Mouse (Mus musculus): ENCODE data around the gene Pilra.
"Not testable (repeated sequence)": the region's sequence is repeated elsewhere in the genome, so short reads cannot be mapped to it uniquely, and the experiment has no call there.

The Pilra gene

DNA sequence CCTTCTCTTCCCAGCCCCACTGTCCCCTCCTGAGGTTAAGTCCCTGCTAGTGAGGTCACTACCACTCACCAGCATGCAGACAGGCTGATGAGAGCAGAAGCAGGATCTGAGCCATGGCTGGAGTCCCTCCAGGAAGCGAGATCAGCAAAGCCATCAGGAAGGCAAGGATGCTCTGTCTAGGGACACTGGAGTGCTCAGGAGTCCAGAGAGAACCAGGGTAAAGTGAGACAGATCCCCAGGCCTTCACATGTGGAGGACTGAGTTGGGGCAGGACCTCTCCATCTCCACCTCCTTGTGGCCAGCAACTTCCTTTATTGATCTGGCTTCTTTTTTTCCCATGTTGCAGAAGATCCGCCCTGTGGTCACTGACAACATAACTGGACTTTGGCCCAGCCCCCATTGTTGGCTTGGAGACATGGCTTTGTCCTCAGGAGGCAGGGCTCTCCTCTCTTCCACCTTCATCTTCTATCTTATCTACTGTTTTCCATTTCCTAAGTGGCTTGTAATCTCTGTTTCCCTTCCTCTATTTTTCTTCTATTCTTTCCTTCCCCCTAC, at the start of gene Pilra:
Gene Pilra, minus strand, starts transcription at position 316 of the 555 bp plus-strand sequence.
- not testable (repeated sequence) for DNase-seq

DNA sequence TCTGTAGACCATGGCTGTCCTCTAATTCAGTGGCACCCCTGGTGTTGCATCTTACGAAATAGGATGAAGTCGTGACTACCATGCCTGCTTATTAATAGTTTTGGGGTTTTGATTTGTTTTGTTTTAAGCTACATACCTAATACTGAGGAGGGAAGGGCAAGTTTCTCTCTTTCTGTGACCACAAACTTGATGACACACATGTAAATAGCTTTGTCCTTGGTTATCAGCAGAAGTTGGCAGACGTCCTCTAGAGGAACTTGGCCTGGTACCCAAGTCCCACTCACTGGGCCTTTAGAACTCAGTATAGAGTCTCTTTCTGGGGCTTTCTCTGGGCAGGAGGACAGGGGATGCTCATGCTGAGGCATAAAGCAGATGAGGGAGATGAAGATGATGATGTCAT, 47.3 kb upstream of the Pilra start:
- no peak for DNase-seq

DNA sequence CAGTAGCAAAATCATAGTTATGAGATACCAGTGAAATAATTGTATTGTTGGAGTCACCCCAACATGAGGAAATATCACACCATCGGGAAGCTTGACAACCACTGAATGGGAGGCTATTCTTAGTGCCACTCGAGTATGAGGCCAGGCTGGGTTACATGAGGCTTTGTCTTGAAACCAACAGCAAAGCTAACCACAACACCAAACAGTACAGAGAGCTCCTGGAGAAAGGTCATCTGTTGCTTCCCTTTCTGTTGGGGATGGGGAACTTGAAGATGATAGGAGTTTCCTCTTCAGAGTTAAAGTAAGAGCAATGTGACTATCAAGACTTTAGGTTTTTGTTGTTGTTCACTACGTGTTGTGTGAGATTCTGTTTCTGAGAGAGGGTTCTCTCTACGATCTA, 46.8 kb upstream of the Pilra start:
- no peak for DNase-seq

DNA sequence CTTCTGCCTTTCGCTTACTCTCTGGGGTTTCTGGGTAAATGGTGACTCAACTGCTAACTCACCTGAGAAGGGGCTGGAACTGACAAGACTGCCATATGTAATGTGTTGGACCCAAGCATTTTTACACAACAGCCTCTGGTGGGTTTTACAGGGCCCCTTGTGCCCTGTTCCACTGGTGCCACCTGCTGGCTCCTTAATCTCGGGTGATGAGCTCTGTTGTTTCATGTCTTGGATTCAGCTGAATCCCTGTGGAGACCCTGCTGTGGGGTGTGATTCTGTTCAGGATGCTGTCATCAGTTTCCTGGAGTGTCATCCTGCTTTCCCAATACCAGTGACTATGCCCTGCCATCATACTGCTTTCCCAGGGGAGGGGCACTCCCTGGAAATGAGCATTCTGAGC, 41.8 kb upstream of the Pilra start:
- no peak for DNase-seq

DNA sequence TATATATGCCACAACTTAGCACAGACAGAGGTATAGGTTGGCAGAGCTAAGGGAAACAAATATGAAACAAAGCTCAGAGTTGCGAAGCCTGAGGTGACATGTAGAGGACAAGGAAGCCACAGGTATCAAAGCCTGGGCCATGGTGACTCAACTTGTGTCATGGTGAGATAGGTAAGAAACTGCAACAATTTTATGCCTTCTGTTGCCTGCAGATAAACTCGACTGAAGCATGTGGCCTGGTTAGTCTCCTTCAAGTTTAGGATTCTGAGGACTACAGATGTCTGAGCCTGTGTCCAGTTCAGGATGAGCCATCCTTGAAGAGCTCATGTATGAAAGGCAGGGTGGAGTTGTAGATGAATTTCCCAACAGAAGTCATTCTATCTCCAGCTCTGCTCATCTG, 39.0 kb upstream of the Pilra start:
- no peak for DNase-seq

DNA sequence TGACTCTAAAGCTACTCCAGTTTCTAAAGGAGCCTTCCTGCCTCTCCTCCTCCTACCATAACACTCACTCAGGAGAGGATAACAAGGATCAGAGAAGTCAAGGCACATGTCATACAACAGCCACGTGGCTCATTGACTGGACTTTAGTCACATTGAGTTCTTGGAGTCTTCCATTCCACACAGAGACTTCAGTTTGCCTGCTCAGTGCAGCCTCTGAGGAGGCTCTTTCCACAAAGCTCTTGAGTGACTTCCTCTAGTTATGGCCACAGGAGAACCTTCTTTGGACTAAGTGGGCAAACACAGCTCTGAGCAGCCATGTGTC, 36.3 kb upstream of the Pilra start:
- not testable (repeated sequence) for DNase-seq

DNA sequence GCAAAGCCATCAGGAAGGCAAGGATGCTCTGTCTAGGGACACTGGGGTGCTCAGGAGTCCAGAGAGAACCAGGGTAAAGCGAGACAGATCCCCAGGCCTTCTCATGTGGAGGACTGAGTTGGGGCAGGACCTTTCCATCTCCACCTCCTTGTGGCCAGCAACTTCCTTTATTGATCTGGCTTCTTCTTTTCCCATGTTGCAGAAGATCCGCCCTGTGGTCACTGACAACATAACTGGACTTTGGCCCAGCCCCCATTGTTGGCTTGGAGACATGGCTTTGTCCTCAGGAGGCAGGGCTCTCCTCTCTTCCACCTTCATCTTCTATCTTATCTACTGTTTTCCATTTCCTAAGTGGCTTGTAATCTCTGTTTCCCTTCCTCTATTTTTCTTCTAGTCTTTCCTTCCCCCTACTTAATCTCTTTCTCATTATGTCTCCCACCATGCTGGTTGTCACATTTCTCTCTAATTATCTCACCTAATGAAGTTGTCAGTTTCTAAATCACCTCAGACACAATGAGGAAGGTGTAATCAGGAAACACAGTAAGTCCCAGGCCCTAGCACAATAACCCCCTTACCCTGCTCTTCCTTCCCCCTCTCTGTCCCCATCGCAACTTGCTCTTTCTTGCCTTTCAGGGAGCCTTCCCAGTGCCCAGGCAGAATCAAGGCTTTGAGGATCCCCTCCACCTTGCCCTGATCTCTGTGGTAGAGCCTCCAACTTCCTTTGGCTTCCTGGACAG, 35.7 kb upstream of the Pilra start, which contains the start of gene Pilrb2:
Gene Pilrb2, minus strand, starts transcription at position 172 of the 737 bp plus-strand sequence.
- DNase-seq, result not testable (repeated sequence)

DNA sequence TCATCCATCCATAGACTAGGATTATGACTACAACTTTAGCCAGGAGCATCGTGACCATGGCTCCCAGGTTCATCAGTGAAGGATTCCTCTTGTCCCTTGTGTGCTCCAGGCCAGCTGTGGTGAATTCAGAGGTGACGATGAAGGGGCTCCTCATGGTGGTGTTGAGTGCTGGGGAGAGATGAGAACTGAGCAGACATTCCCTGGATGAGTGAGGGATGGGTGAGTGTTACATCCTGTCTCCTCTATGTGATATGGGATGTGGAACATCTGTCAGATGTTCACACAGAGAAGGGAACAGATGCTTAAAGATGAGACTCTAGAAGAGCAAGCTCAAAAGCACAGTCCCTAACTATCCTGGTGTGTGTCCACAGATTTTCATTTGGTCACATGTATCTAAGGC, 32.5 kb upstream of the Pilra start:
- DNase-seq, result not testable (repeated sequence)

DNA sequence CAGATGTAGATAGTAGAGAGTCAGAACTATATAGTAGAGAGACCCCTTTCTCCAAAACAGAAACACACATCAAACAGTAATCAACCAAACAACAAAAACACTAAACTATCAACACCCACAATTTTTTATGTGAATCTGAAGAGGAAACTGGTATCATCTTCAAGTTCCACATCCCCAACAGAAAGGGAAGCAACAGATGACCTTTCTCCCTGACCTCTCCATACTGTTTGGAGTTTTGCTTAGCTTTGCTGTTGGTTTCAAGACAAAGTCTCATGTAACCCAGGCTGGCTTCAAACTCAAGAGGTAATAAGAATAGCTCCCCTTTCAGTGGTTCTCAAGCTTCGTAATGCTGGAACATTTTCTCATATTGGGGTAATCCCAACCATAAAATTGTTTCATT, 27.9 kb upstream of the Pilra start:
- DNase-seq, result not testable (repeated sequence)

DNA sequence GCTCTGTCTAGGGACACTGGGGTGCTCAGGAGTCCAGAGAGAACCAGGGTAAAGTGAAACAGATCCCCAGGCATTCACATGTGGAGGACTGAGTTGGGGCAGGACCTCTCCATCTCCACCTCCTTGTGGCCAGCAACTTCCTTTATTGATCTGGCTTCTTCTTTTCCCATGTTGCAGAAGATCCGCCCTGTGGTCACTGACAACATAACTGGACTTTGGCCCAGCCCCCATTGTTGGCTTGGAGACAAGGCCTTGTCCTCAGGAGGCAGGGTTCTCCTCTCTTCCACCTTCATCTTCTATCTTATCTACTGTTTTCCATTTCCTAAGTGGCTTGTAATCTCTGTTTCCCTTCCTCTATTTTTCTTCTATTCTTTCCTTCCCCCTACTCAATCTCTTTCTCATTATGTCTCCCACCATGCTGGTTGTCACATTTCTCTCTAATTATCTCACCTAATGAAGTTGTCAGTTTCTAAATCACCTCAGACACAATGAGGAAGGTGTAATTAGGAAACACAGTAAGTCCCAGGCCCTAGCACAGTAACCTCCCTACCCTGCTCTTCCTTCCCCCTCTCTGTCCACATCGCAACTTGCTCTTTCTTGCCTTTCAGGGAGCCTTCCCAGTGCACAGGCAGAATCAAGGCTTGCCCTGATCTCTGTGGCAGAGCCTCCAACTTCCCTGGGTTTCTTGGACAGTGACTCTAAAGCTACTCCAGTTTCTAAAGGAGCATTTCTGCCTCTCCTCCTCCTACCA, 22.1 kb upstream of the Pilra start, which contains the start of gene Pilrb1:
Gene Pilrb1, minus strand, starts transcription at position 147 of the 751 bp plus-strand sequence.
- DNase-seq, result not testable (repeated sequence)

DNA sequence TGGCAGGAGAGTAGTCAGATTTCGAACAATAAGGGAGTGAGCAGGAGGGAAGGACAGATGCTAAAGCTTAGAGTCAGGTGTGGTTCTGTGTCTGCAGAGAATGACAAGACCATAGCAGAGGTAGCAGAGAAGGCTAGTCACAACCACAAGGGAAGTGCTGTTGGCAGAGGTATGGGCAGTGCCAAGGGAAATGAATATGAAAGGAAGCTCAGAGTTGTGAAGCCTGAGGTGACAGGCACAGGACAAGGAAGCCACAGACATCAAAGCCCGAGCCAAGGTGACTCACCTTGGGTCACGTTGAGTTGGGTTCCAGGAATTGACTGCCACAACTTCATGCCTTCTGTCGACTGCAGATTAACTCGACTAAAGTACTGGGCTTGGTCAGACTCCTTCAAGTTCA, 20.8 kb upstream of the Pilra start:
- not testable (repeated sequence) for DNase-seq

DNA sequence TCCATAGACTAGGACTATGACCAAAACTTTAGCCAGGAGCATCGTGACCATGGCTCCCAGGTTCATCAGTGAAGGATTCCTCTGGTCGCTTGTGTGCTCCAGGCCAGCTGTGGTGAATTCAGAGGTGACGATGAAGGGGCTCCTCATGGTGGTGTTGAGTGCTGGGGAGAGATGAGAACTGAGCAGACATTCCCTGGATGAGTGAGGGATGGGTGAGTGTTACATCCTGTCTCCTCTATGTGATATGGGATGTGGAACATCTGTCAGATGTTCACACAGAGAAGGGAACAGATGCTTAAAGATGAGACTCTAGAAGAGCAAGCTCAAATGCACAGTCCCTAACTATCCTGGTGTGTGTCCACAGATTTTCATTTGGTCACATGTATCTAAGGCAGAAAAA, 18.8 kb upstream of the Pilra start:
- DNase-seq, result not testable (repeated sequence)

DNA sequence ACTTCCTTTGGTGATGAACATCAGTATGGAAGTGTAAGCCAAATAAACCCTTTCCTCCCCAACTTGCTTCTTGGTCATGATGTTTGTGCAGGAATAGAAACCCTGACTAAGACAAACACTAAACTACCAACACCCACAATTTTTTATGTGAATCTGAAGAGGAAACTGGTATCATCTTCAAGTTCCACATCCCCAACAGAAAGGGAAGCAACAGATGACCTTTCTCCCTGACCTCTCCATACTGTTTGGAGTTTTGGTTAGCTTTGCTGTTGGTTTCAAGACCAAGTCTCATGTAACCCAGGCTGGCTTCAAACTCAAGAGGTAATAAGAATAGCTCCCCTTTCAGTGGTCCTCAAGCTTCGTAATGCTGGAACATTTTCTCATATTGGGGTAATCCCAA, 14.2 kb upstream of the Pilra start:
- not testable (repeated sequence) for DNase-seq

DNA sequence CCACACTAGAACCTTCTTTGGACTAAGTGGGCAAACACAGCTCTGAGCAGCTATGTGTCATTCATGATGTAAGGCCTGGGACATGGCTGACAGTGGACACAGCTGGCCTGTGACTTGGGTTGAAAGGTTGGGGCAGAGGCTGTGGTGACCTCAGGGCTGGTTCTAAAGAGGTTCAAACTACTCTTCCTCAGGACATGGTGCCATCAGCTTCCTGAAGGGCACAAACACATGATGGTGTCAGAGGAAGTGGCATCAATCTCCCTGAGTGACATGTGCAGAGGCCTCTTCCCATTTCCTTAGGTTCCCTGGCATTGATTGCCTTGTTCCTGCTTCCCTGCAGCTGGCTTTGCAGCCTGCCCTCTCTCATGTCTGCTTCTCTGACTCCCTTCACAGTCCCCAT, 1.0 kb upstream of the Pilra start:
- DNase-seq, result not testable (repeated sequence)

DNA sequence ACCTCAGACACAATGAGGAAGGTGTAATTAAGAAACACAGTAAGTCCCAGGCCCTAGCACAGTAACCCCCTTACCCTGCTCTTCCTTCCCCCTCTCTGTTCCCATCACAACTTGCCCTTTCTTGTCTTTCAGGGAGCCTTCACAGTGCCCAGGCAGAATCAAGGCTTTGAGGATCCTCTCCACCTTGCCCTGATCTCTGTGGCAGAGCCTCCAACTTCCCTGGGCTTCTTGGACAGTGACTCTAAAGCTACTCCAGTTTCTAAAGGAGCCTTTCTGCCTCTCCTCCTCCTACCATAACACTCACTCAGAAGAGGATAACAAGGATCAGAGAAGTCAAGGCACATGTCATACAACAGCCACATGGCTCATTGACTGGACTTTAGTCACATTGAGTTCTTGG, 530 bp upstream of the Pilra start:
- no peak for DNase-seq

DNA sequence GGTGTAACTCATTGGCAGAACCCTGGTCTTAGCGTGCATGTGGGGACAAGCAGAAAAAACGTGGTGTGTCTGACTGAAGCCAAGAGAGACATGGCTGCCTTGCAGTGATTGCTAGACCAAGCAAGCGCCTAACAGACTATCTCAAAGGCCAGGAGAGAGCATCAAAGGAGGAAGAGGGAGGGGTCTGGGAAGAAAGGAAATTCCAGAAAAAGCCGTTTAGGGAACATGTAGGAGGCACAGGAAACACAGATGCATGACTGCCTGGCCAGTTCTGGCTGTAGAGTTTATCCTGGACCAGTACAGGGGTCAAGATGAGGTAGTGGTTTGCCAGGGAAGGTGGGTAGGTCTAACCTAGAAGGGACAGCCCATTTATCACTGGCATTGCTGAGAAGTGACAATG, 2.6 kb downstream of the Pilra start:
- no peak for DNase-seq

DNA sequence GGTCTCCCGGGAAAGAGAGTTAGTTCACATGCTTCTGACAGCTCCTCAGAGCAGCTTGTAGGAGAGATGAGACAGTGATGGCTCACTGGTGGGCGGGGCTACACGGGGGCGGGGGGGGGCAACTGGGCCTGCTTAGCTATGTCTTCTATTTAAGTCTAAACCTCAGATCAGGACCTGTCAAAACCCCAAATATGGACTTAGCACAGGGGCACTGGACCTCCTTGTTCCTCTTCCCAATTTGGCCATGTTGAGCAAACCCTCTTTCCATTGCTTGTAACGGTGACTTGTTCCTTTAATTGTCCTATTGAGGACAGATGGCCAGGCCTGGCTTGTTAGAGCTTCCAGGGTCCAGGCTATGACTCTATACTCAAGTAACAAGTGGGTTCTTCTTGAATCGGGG, 4.6 kb downstream of the Pilra start:
- no peak for DNase-seq

DNA sequence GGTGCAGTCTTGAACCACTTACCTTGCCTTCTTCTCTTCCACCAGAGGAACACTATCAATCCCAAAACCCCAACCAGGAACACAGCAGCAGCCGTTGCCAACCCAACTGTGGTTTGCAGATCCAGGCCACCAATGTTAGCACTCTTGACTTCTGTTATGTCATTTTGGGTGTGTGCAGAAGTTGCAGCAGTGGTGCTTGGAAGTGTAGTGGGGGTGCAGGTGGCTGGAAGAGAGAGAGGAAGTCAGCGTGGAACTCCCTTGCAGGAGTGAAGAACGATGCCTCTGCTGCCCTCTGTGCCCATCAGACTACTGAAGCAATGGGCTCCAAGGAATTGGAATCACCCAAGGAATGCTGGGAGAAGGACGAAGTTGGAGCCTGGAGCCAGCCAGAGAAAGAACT, 5.0 kb downstream of the Pilra start:
- DNase-seq, result no peak

DNA sequence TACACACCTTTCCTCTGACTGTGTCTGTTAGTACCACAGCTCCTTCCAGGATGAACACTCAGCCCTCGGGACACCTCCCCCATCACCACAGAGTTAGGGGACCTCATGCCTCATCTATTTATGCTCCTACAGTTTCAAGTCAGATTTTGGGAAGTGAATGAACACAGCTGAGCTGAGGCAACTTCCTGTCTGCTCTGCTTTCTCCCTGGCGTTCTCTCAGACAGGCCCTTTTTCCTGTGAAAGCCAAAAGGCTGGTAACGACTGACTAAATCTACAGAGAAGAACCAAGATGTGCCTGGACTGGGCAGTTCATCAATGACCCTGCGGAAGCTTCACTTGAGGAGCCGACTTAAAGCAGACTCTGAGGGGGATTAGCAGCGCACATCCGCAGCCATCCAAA, 5.8 kb downstream of the Pilra start:
- no peak for DNase-seq

DNA sequence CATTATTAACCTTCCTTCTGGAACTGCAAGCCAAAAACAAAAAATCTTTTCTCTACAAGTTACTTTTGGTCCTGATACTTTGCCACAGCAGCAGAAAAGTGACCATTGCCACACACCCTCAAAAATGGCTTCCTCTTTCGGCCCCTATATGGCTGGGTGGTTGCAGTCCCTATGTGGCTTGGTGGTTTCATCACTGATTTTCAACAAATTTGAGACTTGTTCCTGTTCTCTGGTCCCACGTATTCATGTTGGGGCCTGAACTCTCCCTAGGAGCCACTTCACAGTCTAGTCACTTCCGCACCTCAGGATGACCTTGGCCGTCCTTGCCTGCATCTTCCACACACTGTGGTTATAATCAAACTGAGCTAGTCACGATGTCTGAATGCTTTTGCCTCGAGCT, 7.4 kb downstream of the Pilra start:
- no peak for DNase-seq

DNA sequence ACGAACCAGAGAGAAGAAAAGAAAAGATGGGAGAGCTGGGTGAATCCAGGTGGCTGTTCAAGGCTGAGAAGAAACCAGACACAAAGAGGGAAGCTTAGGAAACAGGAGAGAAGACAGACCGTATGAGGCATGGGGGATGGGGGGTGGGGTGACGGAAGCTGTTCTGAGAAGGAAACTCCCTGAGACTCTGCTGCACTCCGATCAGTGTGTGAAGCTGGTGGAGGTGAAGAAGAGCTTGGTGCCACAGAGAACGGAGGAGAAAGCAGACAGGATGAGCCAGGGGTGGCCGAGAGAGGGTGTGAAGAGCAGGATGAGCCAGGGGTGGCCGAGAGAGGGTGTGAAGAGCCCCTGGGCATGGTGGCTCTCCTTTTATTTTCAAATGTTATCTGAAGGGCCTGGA, 9.7 kb downstream of the Pilra start:
- no peak for DNase-seq

DNA sequence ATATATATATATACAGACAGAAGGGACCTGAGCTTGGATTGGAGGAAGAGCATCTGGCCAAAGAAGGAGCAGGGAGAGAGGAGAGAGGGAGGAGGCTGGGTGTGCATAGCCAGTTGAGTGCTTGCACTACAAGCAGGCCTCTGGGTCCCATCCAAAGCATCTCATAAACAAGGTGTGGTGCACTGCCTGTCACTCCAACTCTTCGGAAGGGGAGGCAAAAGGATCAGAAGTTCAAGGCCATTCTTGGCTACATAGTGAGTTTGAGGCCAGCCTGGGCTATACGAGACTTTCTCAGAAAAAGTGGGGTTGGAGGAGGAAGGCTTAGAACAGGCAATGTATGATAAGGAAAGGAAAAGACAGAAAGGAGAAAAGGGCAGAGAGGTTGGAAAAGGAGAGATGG, 10.1 kb downstream of the Pilra start:
- DNase-seq, result no peak

DNA sequence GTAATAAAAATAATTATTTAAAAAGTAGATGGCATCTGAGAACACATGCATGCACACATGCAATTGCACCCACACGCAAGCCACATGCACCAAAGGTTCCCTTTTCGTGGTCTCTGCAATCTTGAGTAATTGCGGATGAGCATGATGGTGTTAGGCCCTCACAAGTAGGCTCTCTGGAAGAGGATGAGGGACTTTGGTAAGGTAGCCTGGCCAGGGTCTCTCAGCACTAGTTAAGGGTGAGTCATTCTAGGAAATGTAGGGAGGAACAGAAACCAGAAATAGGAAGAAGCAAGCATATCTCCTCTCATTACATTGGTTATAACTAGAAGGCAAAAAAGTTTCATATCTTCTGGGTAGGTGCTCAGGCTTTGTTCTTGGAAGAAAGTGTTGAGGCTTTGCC, 11.1 kb downstream of the Pilra start:
- DNase-seq, result no peak

DNA sequence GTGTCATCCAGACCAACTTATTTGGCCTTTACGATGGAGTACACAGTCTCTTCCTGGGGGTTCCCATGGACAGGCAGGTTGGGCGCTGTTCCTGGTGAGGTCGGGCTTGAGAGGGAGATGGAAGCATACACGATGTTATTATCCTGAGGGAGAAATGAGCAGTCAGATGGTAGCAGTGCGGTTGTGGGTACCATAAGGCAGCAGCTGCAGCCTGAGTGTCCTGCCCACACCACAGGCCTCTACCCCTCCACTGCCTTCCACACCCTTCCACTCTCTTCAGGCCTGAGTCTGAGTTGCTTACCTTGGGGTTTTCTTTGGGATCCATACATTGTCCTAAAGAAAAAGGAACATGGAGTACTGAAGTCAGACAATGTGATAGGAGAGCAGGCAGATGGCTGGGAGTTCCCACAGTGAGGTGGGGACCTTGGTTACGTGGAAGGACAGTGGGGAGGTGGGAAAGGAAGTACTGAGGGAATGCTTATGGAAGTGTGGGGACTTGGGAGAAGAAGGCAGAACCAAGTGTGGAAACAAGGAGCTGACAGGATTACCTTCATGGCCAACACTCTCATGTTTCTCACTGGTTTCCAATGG, 12.5 kb downstream of the Pilra start:
- no peak for DNase-seq

All from kidney, adult 8-10 months (tissue).